16 mouse cellular contexts compared by ENCODE assay signal in genomic region chr8:72105165-72105564, GRCm38 (mm10). TPM values are rescaled to one million over a fixed set of nuclear protein-coding genes. Genes with fewer than 3 reads are reported as not detected.
DNase-seq lines count a peak whose midpoint lies in the region; ATAC-seq and TF ChIP-seq lines count a peak whose summit lies in the region.
"Had no signal": no experiment of that assay in that cellular context is flagged by ENCODE, and none has a peak within 500 bp of the region (broad histone marks: within the 10 kb centered on the region; RNA-seq: fewer than 3 reads in every experiment).

No protein-coding gene starts in this region.

- no peak overlapping the region for H3K27ac ChIP-seq in small intestine, adult 2 months (ENCODE audit: insufficient read depth, low read depth, low read length)
- H3K27ac ChIP-seq: embryonic facial prominence, embryonic 13.5 days; heart, embryonic 10.5 days; hindbrain, embryonic 15.5 days had no signal

- TF ChIP-seq CTCF in lung, adult 2 months (IDR thresholded peaks at IDR 0.05; ENCODE audit: insufficient read depth, low read length) = peak; percentile 52
- peak; percentile 41; the same call in 1 of the 2 replicates for TF ChIP-seq CTCF in small intestine, adult 2 months (IDR thresholded peaks at IDR 0.05; ENCODE audit: extremely low read depth, insufficient read length, insufficient replicate concordance, low read depth, low read length)

- DNase-seq in embryo, embryonic 10 days (ENCODE audit: low spot score) = peak; percentile 6
- DNase-seq in embryo, embryonic 10.5 days (ENCODE audit: low spot score) = no peak
- no peak for DNase-seq in lung, adult 2 months
- no peak for DNase-seq in lung, postnatal 36 days
- DNase-seq in ZHBTc4 (ENCODE audit: low read depth, low spot score) = peak; percentile 65
- no peak for DNase-seq in urinary bladder, postnatal 25 days (ENCODE audit: low spot score)
- DNase-seq: cerebellum, adult 2 months; lung, postnatal 10 days; right cerebral cortex, adult 18-20 months had no signal

- H3K4me1 ChIP-seq in lung, adult 2 months (ENCODE audit: control insufficient read depth, insufficient read depth, low read length) = no peaks in the 10 kb centered on the region
- H3K4me1 ChIP-seq in small intestine, adult 2 months (ENCODE audit: control insufficient read depth, insufficient read depth, insufficient read length, low read length) = no peaks in the 10 kb centered on the region
- H3K4me1 ChIP-seq: embryonic facial prominence, embryonic 13.5 days; heart, embryonic 10.5 days; hindbrain, embryonic 15.5 days had no signal

- H3K36me3 ChIP-seq in small intestine, adult 2 months (ENCODE audit: control insufficient read depth, insufficient read depth, low read length) = no peaks in the 10 kb centered on the region
- H3K36me3 ChIP-seq: embryonic facial prominence, embryonic 13.5 days; heart, embryonic 10.5 days; hindbrain, embryonic 15.5 days had no signal

- no peak overlapping the region for H3K4me3 ChIP-seq in lung, adult 2 months (replicated peaks; ENCODE audit: extremely low read depth, low read depth, low read length)
- H3K4me3 ChIP-seq in small intestine, adult 2 months (ENCODE audit: low read depth, low read length) = no peak overlapping the region
- H3K4me3 ChIP-seq: embryonic facial prominence, embryonic 13.5 days; heart, embryonic 10.5 days; hindbrain, embryonic 15.5 days had no signal

- ATAC-seq in erythroblast, adult 5-6 weeks (replicated peaks; ENCODE audit: low FRiP score, poor library complexity, severe bottlenecking) = no peak

- H3K27me3 ChIP-seq in small intestine, adult 2 months (ENCODE audit: control insufficient read depth, insufficient read depth, low read length) = no peaks in the 10 kb centered on the region
- H3K27me3 ChIP-seq: embryonic facial prominence, embryonic 13.5 days; hindbrain, embryonic 15.5 days had no signal

- 18% methylated on average over 4 of the region's 4 CpGs for WGBS in lung, adult 2 months
- 28% methylated on average over 4 of the region's 4 CpGs for WGBS in small intestine, adult 2 months

- no peak for TF ChIP-seq POLR2A in lung, adult 2 months (IDR thresholded peaks at IDR 0.05; ENCODE audit: borderline replicate concordance, extremely low read depth, low read depth, low read length)
- TF ChIP-seq POLR2A in small intestine, adult 2 months (IDR thresholded peaks at IDR 0.05; ENCODE audit: low read depth, low read length) = no peak

RNA-seq across cellular contexts. Expression of gene Olfr374, which starts 1.7 kb away (rescaled TPM):
- polyA plus RNA-seq in lung, adult 2 months (2012; rRNA removed) = not detected in 2 replicates
- polyA plus RNA-seq in small intestine, adult 2 months (2012; rRNA removed) = not detected in 2 replicates
- not detected in 2 replicates for total RNA-seq in erythroblast, adult 5-6 weeks (2015; ENCODE audit: low replicate concordance)
- total RNA-seq in erythroblast, adult 5-6 weeks (2017; ENCODE audit: low replicate concordance) = 0.14 TPM in 1 of 2 replicates, not detected in the other
- total RNA-seq: adrenal gland, adult 18-20 months; left cerebral cortex, postnatal 10 days had no signal
- polyA plus RNA-seq: cerebellum, adult 2 months; heart, embryonic 10.5 days; hindbrain, embryonic 15.5 days had no signal

RNA-seq across cellular contexts. Expression of gene Olfr373, which starts 22.2 kb away (rescaled TPM):
- not detected in 2 replicates for polyA plus RNA-seq in lung, adult 2 months (2012; rRNA removed)
- polyA plus RNA-seq in small intestine, adult 2 months (2012; rRNA removed) = not detected in 2 replicates
- total RNA-seq in erythroblast, adult 5-6 weeks (2015; ENCODE audit: low replicate concordance) = not detected in 2 replicates
- total RNA-seq in erythroblast, adult 5-6 weeks (2017; ENCODE audit: low replicate concordance) = not detected in 2 replicates
- total RNA-seq: adrenal gland, adult 18-20 months; left cerebral cortex, postnatal 10 days had no signal
- polyA plus RNA-seq: cerebellum, adult 2 months; embryonic facial prominence, embryonic 13.5 days; hindbrain, embryonic 15.5 days had no signal

RNA-seq across cellular contexts. Expression of gene Tpm4, which starts 29.6 kb away (rescaled TPM):
- 139 and 170 TPM in 2 replicates for polyA plus RNA-seq in lung, adult 2 months (2012; rRNA removed)
- 19.1 and 27.3 TPM in 2 replicates for polyA plus RNA-seq in small intestine, adult 2 months (2012; rRNA removed)
- 22.5 and 25.9 TPM in 2 replicates for total RNA-seq in erythroblast, adult 5-6 weeks (2015; ENCODE audit: low replicate concordance)
- total RNA-seq in erythroblast, adult 5-6 weeks (2017; ENCODE audit: low replicate concordance) = 27.3 and 27.9 TPM in 2 replicates

RNA-seq across cellular contexts. Expression of gene Rab8a, which starts 55.8 kb away (rescaled TPM):
- 39.1 and 67.4 TPM in 2 replicates for polyA plus RNA-seq in lung, adult 2 months (2012; rRNA removed)
- 22.5 and 58.9 TPM in 2 replicates for polyA plus RNA-seq in small intestine, adult 2 months (2012; rRNA removed)
- 15.3 and 26.9 TPM in 2 replicates for total RNA-seq in erythroblast, adult 5-6 weeks (2015; ENCODE audit: low replicate concordance)
- 69.9 and 102 TPM in 2 replicates for total RNA-seq in erythroblast, adult 5-6 weeks (2017; ENCODE audit: low replicate concordance)

Comparison
In these comparisons a context has a peak if more than half of its experiments do, and no peak if none do; other contexts are left out.
1. DNase-seq: peak in embryo, embryonic 10 days (single experiment) and ZHBTc4 (single experiment); none in embryo, embryonic 10.5 days (single experiment), lung, adult 2 months (single experiment), lung, postnatal 36 days (single experiment) and urinary bladder, postnatal 25 days (single experiment).